Mouse (Mus musculus) CH12F3 (cell line): ENCODE data around the gene Pla2g3.

Source experiments
- in situ Hi-C: fragments of 300-500 bp; cut with MboI; formaldehyde crosslinking; loops from 2 replicates; pipeline ENCODE4 v1.14.3; 2020; ENCODE audit warnings: low sequenced_read_pairs

The Pla2g3 gene

GRCm38 (mm10) chr11:3535406-3535986, 47.4 kb downstream of the Pla2g3 start:
- in situ Hi-C loops, result no loop called here

- in situ Hi-C loops, result no loop called here
Observed at GRCm38 (mm10) chr11:3536082-3536481, 48.0 kb downstream of the Pla2g3 start.

- in situ Hi-C loops, result no loop called here
Observed at GRCm38 (mm10) chr11:3536745-3537333, 48.8 kb downstream of the Pla2g3 start.

GRCm38 (mm10) chr11:3537711-3538110, 49.6 kb downstream of the Pla2g3 start:
- in situ Hi-C loops, result no loop called here

- in situ Hi-C loops, result no loop called here
Observed at GRCm38 (mm10) chr11:3538341-3538740, 50.3 kb downstream of the Pla2g3 start.

GRCm38 (mm10) chr11:3539111-3539825, 51.2 kb downstream of the Pla2g3 start:
- in situ Hi-C loops, result no loop called here

GRCm38 (mm10) chr11:3539826-3540196, 51.7 kb downstream of the Pla2g3 start:
- in situ Hi-C loops, result no loop called here

- in situ Hi-C loops, result no loop called here
Observed at GRCm38 (mm10) chr11:3540451-3541085, 52.5 kb downstream of the Pla2g3 start, which contains the start of gene Smtn. Gene Smtn (minus strand): TSS chr11:3540612.

- in situ Hi-C loops, result no loop called here
Observed at GRCm38 (mm10) chr11:3541932-3542331, 53.8 kb downstream of the Pla2g3 start.

- in situ Hi-C loops, result no loop called here
Observed at GRCm38 (mm10) chr11:3543001-3543400, 54.9 kb downstream of the Pla2g3 start.

- in situ Hi-C loops, result no loop called here
Observed at GRCm38 (mm10) chr11:3544409-3544808, 56.3 kb downstream of the Pla2g3 start.

GRCm38 (mm10) chr11:3545531-3546241, 57.6 kb downstream of the Pla2g3 start:
- in situ Hi-C loops, result no loop called here

GRCm38 (mm10) chr11:3546242-3546562, 58.1 kb downstream of the Pla2g3 start:
- in situ Hi-C loops, result no loop called here

- in situ Hi-C loops, result no loop called here
Observed at GRCm38 (mm10) chr11:3547047-3547446, 59.0 kb downstream of the Pla2g3 start.

GRCm38 (mm10) chr11:3547969-3548368, 59.9 kb downstream of the Pla2g3 start:
- in situ Hi-C loops, result no loop called here

GRCm38 (mm10) chr11:3548564-3549295, 60.6 kb downstream of the Pla2g3 start:
- in situ Hi-C loops, result no loop called here
